Mouse (Mus musculus) telencephalon, adult 2 months (tissue): Measurements from ENCODE around the gene Trappc11.

ENCODE experiments used
- DNase-seq: peaks from one replicate; pipeline ENCODE4 v3.0.0-alpha.2; 2011; ENCODE audit warnings: low read depth, low spot score

The Trappc11 gene

DNA sequence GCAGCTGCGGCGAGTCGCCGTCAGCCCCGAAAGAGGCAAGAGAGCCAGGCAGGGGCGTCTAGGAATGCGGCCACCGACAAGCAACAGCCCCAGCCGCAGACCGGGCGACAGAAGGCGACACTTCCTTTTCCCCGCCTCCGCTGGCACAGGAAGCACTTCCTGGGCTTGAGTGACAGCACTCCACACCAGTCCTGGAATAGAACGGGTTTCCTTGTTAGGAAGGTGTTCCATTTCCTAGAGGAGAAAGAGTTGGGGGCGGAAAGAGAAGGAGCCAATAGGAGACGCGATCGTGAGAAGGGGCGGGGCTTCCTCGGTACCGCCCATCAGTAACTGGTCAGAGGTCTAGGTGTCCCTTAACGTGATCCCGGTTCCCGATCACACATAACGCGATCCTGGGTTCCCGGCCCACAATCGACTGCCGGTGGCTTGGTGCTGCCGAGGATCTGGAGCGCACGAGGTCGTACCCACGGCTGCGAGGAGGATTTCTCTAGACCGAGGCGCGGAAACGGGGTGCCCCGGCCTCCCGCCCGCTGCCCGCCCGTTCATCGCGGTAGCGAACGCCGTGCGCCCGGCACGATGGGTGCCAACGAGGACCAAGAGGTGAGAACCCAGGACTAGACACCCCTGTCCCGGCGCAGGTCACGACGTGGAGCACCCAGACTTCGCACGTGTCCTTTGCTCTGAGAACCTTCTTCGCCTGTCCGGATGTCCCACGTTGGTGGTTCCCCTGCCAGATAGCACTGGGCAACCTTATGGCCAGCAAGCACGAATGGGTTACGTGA is at the start of gene Trappc11, which contains the start of gene Rwdd4a:
Gene Trappc11, minus strand, starts transcription at position 127 of the 782 bp plus-strand sequence.
Gene Rwdd4a, plus strand, starts transcription at position 321 of the 782 bp plus-strand sequence.
- DNase-seq = peak; percentile 98

DNA sequence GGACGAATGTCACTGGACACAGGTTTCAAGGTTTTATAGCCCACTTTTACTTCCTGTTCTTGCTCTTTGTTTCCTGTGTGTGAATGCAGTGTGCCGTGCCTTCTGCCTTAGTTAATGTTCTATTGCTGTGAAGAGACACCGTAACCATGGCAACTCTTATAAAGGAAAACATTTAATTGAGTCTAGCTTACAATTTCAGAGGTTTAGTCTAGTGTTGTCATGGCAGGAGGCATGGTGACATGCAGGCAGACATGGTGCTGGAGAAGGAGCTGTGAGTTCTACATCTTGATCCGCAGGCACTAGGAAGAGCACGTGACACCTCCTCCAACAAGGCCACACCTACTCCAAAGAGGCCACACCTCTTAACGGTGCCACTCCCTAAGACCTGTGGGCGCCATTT is 48.2 kb upstream of the Trappc11 start:
- DNase-seq = no peak

DNA sequence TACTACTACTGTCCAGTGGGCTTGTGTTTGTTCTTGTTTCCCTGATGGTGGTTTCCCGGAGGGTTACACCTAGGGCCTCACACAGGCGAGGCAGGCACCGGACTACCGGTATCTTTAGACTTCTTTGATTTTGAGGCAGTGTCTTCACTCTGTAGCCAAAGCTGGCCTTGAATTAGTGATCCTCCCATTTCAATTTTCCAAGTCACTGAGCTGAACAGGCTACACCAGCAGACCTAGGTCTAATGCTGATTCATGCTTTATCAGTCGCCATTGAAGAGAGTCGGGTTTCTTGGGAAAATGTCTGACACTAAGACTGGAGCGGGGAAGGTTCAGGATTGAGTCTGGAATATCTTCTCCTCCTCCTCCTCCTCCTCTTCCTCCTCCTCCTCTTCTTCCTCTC is 40.2 kb upstream of the Trappc11 start:
- DNase-seq = no peak

DNA sequence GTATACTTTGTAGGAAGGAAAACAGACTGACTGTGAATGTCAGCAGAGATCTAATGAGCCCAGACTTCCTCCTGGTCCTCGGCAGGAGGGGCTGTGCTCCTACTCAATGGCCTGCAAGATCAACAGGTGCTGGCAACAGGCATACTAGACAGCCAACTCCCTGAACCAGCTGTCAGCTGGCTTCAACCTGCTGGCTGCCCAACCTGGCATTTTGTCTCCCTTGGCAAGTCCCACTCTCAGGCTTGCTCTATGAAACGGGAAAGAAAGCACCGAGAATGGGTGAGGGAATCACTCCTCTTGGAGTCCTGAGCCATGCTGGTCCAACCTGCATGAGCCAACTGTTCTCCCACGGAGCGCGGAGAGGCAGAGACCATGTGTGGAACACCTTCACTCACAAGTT is 36.9 kb upstream of the Trappc11 start:
- no peak for DNase-seq

DNA sequence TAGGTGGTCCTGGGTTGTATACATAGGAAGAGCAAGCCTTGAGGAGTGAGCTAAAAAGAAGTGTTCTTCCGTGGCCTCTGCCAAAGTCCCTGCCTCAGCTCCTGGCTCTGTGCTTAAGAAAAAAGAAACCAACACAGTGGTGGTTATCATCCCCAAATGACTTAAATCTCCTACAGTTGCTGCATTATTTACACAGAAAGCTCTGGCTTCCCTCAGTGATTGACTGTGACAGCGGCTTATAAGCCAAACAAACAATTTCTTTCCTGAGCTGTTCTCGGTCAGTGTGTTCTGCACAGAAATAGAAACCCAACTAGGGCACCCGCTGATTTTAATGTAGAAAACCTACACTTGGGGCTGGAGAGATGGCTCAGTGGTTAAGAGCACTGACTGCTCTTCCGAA is 34.8 kb upstream of the Trappc11 start:
- DNase-seq = no peak

DNA sequence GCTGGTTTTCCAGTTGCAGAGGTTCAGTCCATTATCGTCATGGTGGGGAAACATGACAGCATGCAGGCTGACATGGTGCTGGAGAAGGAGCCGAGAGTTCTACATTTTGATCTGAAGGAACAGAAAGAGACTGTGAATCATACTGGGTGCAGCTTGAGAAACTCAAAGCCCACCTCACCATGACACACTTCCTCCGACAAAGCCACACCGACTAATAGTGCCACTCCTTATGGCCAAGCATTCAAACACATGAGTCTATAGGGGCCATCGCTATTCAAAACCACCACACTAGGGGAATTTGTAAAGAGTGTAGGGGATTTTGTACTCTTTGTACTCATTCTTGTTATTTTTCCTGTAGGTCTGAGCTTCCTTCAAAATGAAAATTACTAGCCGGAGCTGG is 33.3 kb upstream of the Trappc11 start:
- DNase-seq = no peak

DNA sequence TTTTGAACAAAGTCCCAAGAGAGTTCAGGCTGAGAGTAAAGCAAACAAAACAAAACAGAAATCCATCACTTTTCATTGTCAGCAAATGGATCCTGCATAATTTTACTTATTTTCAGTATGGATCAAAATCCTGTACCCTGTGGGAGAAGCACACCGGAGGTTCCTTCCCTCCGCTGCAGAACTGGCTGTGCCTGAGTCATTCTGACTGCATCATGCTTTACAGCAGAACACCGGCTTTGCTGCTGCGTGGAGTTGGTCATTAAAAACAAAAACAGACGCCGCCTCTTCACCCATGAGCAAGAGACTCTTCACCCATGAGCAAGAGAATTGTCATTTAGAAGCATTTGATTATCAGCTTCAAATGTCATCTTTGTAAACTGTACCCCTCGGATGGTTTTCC is 27.5 kb upstream of the Trappc11 start:
- DNase-seq = no peak

DNA sequence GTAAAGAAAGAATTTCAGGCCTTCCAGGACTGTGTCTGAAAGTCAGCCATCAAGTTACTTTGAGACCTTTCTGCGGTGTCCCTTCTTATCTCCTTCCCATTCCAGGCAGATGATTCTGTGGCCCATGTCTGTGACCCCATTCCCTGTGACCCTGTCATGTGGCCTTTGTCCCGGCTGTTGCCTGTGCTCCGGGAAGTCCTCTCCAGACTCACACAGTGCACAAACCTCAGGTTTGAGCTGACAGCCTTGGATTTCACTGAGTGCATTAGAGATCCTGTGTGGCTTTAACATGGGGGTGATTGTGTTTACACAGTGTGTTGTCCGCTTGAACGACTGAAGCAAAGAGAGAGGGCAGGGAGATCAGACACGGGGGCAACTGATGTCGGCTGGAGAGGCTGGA is 25.0 kb upstream of the Trappc11 start:
- no peak for DNase-seq

DNA sequence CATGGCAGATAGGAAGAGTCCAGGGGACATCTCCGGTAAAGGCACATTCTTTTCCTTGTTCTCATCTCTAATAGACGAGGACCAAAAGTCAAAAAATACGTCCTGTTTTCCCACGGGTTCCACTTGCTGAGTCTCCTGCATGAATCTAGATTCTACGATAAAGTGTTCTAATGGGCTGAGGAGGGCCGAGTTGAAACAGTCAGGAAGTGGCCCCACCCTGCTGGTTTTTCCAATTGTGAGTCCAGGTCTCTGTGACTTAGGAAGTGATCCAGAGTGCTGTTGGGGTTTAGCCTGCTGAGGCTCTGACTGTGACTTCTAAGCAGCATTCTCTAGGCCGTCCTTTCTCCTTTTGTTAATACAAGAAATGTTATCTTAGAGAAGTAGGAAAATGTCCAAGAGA is 23.2 kb upstream of the Trappc11 start:
- no peak for DNase-seq

DNA sequence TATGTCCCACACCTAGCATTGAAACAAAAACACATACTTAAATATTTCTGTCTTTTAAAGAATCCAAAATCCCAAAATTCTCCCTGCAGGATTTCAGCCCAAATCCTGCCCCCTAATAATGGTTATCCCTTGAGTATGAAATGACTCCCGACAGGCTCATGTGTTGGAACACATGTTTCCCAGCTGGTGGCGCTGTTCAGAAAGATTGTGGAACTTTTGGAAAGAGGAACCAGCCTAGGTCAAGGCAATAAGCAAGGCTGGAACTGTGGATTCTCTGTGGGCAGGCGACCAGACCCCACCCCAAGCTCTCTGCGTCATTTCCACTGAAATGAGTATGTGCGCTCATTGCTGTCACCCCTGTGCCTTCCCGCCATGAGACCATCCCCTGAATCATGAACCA is 20.3 kb upstream of the Trappc11 start:
- no peak for DNase-seq

DNA sequence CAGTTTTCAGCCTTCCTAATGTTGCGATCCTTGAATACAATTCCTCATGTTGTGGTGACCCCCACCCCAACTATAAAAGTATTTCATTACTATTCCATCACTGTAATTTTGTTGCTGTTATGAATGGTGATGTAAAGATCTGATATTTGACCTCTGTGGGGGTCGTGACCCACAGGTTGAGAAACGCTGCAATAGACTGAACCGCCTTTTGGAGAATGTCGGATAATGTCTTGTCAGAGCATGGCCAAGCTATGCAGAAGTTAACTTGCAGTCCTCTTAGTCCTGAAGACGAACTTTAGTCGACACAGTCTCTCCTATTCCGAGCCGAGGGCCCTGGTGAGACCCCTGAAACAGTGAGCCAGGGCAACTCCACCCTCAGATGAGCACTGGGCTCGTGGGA is 13.8 kb upstream of the Trappc11 start:
- DNase-seq = no peak

DNA sequence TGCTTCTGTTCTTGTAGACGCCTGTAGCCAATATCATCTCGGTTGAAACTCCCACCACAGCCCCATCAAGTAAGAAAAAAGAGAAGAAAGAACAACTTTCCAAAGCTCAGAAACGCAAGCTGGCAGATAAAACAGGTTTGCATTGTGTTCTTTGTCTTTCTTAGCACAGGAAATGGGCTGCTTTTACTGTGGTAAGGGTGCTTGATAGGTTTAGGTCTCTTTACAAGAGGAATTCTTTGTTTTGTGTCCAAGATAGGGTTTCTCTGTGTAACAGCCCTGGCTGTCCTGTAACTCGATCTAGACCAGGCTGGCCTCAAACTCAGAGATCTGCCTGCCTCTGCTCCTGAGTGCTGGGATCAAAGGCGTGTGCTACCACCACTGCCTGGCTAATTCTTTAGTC is 10.8 kb upstream of the Trappc11 start:
- no peak for DNase-seq

DNA sequence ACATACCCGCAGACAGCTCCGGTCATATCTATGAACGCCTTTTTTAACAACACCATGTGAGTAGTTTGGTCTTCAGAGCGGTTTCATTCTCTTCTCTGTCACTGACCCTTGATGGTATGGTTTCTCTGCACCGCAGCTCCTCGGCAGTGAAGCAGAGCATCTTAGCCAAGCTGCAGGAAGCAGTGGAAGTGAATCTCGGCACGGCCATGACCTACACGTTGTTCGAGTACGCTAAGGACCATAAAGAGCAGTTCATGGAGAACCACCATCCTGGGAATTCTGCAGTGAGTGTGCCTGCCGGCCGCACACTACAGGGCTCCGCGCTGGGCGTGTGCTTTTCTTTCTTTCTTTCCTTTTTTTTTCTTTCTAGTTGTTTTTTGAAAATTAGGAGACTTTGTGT is 9.5 kb upstream of the Trappc11 start:
- no peak for DNase-seq

DNA sequence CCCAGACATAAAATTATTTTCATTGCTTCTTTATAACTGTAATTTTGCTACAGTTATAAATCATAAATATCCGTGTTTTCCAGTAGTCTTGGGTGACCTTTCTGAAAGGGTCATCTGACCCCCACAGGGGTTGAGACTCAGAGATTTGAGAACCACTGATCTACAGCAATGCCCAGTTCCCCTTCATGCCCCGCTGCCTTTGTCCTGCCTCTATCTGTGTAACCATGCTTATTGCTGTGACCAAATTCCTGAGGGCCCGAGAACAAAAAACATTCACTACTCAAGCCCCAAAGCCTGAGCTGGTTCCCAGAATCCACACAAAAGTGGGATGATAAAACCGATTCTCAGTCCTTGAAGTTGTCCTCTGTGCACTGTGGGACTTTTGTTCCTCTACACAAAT is 5.1 kb upstream of the Trappc11 start:
- no peak for DNase-seq

DNA sequence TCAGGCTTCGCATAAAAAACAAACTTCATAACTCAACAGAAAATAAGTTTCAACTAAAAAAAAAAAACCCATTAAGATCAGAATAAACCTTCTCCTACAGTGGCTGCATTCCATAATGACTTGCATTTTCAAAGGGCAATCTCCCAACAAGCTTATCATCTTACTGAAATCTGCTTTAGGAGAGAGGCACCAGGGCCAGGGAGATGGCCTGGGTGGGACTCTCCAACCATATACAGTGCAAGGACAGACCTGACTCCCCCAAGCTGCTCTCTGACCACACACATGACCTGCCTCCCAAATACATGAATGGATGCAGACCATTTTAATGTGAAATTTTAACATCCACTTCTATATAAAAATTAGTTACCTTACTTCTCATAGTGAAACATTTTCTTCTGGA is 5.2 kb downstream of the Trappc11 start:
- no peak for DNase-seq

DNA sequence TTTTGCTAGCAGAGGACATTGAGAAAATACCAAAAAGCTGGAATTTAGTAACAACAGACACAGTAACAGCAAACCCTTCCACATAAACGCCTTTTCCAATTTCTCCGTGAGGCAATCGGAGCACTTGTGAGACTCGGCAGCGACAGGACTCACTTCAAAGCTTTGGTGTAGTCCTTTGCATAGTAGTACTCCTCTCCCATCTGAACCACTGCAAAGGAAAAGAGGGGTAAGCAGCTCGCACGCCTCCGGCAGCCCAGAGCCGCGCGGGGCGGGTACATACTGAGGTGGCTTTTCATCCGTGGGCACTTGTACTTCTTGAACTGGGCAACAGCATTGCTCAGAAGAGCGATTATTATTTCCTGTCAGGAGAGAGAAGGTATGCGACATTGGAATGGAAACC is 19.7 kb downstream of the Trappc11 start:
- no peak for DNase-seq

DNA sequence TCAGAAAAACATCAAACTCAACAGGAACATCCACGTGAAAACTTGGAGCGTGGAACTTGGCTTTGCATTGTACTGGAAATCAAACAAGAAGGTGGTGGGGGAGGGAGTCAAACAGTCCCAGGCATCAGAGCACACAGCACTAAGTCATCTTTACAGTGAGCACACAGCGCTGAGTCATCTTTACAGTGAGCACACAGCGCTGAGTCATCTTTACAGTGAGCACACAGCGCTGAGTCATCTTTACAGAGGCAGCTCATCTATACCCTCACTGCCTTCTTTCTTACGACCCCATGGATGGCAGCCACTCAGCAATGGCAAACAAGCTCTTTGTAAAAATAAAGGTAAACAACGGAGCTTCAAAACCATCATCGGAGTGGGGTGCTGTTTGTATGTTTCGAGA is 22.3 kb downstream of the Trappc11 start:
- no peak for DNase-seq

DNA sequence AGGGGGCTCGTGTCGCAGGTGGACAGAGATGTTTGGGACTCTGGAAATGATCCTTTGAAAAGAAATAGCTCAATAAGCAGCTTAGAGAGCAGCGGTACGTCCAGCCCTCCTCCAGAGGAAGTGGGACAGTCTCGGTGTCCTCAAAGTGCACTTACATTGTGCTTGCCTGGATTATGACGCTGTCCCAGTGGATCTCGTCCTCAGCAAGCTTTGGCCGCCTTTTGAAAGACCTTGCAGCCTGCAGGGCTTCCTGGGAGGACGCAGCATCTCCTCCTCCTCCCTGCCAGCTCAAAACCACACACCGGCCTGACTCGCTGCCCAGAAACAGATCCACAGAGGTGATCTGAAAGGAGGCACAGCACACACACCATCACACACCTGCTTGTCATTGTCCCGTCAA is 27.8 kb downstream of the Trappc11 start:
- no peak for DNase-seq

DNA sequence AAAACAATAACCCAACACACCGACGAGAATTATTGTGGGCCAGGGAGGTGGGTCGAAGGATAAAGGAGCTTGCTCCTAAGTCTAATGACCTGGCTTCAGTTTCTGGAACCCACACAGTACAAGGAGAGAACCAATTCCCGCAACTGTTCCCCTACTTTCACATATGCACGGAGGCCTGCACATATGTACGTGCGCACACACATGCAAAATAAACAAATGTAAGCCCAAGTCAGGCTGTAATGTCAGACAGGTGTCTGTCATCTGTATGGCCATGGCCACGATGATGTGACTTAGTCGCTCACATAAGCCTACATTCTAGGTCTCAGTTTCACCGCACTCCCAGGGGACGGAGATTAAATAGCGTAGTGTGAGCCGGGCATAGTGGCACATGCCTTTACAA is 30.7 kb downstream of the Trappc11 start:
- no peak for DNase-seq

DNA sequence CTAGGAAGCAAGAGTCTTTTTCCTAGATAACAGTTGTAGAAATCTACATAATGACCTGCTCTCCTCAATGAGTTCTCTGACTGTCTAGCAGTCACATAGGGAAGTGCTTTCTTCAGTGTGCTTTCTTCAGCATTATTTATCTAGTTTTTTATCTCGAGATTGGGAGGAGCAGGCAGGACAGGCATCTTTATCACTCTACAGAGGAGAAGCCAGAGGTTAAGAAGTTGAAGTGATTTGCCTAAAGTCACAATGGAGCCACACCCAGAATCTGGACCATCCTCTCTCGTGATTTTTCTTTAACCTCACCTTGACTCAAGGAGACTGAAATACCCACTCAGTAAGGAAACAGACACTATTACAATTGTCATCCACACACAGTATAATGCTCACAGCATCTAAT is 31.3 kb downstream of the Trappc11 start:
- DNase-seq = no peak

DNA sequence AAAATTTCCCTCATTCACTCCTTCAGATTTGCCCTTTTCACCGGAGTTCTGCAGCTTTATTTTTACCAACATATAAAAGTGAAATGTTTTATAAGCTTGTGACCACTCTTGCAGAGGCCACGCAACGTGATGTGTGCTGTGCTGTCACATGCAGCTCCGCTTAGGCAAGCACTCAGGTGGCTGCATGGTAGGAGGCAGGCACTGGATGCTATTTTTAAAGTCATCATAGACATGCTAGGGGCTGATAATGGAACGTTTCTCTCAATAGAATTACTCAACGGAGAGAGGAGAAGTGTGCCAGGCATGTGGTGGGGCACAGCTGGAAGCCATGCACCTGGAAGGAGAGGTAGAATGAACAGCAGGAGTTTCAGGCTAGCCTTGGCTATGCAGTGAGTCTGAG is 37.8 kb downstream of the Trappc11 start:
- DNase-seq = no peak

DNA sequence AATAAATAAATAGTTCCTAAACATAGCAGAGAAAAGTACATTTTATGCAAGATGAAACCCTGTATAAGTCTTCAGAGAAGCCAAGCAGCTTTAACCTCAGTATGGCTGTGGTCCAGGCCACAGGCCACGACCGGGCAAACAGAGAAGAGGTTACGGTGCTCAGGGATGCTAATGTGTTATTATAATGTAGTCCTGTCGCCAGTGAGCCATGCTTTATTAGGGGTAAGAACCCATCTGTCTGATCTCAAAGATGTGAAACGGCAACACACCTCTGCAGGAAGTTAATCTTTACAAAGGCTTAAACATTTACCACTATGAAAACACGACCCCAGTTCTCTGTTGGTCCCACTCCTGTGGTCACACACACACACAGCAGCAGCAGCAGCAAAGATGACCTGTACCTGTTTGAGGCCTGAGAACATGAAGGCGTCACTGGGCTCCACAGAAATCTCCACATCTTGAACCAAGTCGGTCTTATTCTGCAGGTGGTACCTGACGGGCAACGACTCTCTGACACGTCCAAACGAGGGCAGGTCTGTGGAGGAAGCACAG is 38.6 kb downstream of the Trappc11 start:
- no peak for DNase-seq

DNA sequence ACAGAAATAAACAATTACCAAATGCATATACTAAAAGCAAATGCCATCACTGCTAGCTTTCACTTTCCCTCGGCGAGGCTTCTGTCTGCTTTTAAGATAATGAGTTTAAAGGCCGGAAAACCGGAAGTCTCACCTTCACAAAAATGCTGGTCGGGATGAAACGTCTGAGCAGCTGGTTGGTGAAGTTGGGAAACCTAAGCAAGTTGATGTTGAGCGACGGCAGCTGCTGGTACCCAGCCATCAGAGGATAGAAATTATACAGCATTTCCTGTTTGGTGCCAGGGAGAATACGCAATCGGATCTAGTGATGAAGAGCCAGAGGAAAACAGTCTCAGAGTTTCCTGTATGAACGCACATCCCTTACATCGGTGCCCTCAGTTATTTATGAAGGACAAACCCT is 40.2 kb downstream of the Trappc11 start:
- no peak for DNase-seq

DNA sequence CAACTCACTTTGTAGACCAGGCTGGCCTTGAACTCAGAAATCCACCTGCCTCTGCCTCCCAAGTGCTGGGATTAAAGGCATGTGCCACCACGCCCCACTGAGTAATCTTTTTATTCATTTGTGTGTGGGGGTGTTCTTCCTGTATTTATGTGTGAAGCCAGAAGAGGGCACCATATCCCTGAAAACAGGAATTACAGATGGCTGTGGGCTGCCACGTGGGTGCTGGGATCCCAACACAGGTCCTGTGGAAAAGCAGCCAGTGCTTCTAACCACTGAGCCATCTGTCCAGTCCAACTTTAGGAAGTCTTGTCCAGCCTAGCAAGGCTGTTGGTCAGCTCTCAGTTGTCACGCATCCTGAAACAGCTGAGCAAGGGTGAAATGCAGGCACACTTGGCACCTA is 46.0 kb downstream of the Trappc11 start:
- DNase-seq = no peak
